Mouse (Mus musculus) kidney, adult 2 months (tissue): ENCODE measurements around the gene Ebf4. TPM values are rescaled to one million over a fixed set of nuclear protein-coding genes. Genes with fewer than 3 reads are reported as not detected.

Experiments used
- DNase-seq: peaks from one replicate; pipeline ENCODE4 v3.0.0; 2021
- H3K27ac ChIP-seq: fragments of 200-500 bp; 2 replicates; pipeline ENCODE4 v1.5.1; 2012; ENCODE audit warnings: low read depth, low read length, control low read depth, inconsistent platforms; ENCODE audit not compliant: insufficient read depth
- H3K27me3 ChIP-seq: fragments of 200-500 bp; replicated peaks from 2 replicates; pipeline ENCODE4 v1.6.1; 2012; ENCODE audit warnings: mild to moderate bottlenecking, moderate library complexity, low read length, inconsistent platforms; ENCODE audit not compliant: control insufficient read depth, insufficient read depth
- H3K36me3 ChIP-seq: fragments of 200-500 bp; 2 replicates; pipeline ENCODE4 v1.6.1; 2012; ENCODE audit warnings: mild to moderate bottlenecking, moderate library complexity, low read length, inconsistent platforms; ENCODE audit not compliant: control insufficient read depth, insufficient read depth
- H3K4me1 ChIP-seq: fragments of 200-500 bp; 2 replicates; pipeline ENCODE4 v1.6.1; 2011; ENCODE audit warnings: low read length; ENCODE audit not compliant: control insufficient read depth, insufficient read depth
- H3K4me3 ChIP-seq: fragments of 200-500 bp; 2 replicates; pipeline ENCODE4 v1.5.1; 2011; ENCODE audit warnings: mild to moderate bottlenecking, low read depth, low read length, control low read depth; ENCODE audit not compliant: insufficient read depth
- CTCF ChIP-seq: fragments of 200-500 bp; conservative IDR thresholded peaks from 2 replicates; pipeline ENCODE4 v1.5.1; 2011; ENCODE audit warnings: low read depth, mild to moderate bottlenecking, control low read depth, low read length, moderate library complexity, mixed read lengths; ENCODE audit not compliant: insufficient read depth, insufficient read length
- POLR2A ChIP-seq: fragments of 200-500 bp; IDR thresholded peaks from one replicate; pipeline ENCODE4 v1.6.1; 2011; ENCODE audit warnings: low read depth, low read length, control low read depth
- WGBS: fragments of 180-500 bp; shearing (Covaris S2); methylation state at CpG from one replicate; pipeline ENCODE4 v1.1.7; 2018; 5-methylcytosine and 5-hydroxymethylcytosine counted together
- polyA plus RNA-seq: library from polyadenylated mRNA; depleted of rRNA; stranded (reverse); fragments of >200 nt; gene quantifications from 2 replicates; pipeline ENCODE4 v1.2.3, GENCODE M21; 2012

Ebf4 gene
- polyA plus RNA-seq, 1 experiment, result 1.8 TPM

DNA sequence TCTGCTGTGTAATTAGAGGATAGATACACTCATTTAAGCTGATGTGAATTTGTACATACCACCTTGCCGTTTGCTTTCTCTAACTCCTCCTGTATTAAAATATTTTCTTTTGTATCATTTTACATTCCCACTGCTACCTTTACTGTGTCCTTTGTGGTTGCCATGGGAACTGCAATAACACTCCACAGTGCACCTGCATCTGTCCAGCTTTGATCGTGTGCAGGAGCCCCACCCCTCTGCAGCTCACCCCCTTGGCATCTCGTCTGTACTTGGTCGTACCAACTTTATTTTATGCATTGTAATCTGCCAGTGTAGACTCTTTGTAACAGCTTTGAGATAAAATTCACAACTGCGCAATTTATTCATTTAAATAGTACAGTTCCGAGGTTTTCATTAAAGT lies 88.9 kb downstream of the Ebf4 start:
- Histone ChIP-seq H3K27ac (no peak overlapping the region), H3K27me3 (no peaks in the 10 kb centered on the region), H3K36me3 (no peaks in the 10 kb centered on the region), H3K4me1 (no peaks in the 10 kb centered on the region), H3K4me3 (no peak overlapping the region)
- TF ChIP-seq POLR2A (no peak), CTCF (no peak)
- DNase-seq, result no peak
- WGBS, result 47% methylated on average over 6 of the region's 6 CpGs

DNA sequence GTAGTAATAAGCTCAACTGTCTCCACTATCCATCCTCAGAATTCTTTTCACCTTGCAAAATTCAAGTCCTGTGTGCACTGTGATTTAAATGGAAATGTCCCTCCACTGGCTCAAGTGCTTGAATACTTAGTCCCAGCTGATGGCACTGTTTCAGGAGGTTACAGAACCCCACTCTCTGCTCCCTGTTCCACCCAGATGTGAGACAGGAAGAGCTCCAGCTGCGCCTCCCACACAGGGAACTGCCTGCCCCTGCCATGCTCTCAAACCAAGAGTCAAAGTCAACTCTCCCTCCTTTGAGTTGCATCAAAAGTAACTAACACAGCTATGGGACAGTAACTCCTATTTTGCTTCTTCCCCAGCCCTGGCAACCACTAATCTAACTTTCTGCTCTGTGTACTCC lies 91.2 kb downstream of the Ebf4 start:
- DNase-seq, result no peak
- WGBS, result 48% methylated on average over 1 of the region's 1 CpGs
- no peaks in the 10 kb centered on the region for H3K36me3 ChIP-seq
- no peaks in the 10 kb centered on the region for H3K4me1 ChIP-seq
- H3K4me3 ChIP-seq, result no peak overlapping the region
- no peaks in the 10 kb centered on the region for H3K27me3 ChIP-seq
- H3K27ac ChIP-seq, result no peak overlapping the region
- TF ChIP-seq POLR2A (no peak), CTCF (no peak)

DNA sequence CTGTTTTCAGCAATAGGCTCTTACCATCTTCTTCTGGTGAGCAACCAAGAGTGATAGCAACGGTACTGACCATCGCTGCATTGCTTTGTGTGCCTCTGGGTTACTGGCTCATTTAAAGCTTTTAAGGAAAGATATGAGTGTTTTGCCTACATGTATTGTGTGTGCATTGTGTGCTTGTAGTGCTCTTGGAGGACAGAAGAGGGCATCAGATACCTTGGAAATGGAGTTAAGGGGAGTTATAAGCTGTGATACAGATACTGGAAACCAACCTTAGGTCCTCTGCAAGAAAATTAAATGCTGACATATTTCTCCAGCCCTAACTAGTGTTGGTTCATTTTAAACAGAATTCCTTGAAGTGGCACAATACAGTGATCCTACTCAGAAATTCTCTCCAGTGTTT lies 93.8 kb downstream of the Ebf4 start:
- Histone ChIP-seq H3K4me1 (no peaks in the 10 kb centered on the region), H3K27me3 (no peaks in the 10 kb centered on the region), H3K27ac (no peak overlapping the region), H3K36me3 (no peaks in the 10 kb centered on the region), H3K4me3 (no peak overlapping the region)
- TF ChIP-seq CTCF, result no peak
- no peak for TF ChIP-seq POLR2A
- WGBS, result 81% methylated on average over 2 of the region's 2 CpGs
- no peak for DNase-seq

DNA sequence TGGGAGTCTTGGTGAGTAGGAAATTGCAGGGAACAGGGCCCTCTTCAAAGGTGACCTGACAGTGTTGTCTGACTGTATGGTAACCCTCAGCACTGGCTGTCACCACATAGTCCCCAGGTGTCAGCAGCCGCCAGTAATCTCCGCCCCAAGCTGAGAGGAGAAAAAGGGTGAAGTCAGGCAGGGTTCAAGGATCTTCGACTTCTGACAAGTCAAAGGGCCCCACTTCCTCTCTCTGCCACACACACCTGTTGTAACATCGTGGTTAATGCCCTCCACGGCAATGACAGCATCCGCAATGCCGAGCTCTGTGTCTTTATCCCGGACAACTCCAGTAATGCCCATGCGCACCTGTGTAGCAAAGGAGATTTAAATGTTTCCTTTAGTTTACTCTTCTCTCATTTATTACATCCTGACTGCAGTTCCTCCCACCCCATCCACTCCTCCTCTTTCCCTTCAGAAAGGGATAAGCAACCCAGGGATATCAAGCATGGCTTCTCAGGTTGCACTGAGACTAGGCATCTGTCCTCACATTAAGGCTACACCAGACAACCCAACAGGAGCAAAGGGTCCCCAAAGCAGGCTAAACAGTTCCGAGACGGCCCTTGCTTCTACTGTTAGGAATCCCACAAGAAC lies 96.1 kb downstream of the Ebf4 start:
- Histone ChIP-seq H3K36me3 (no peaks in the 10 kb centered on the region), H3K27ac (no peak overlapping the region), H3K27me3 (no peaks in the 10 kb centered on the region), H3K4me1 (no peaks in the 10 kb centered on the region), H3K4me3 (no peak overlapping the region)
- no peak for DNase-seq
- TF ChIP-seq POLR2A (no peak), CTCF (no peak)
- 59% methylated on average over 11 of the region's 11 CpGs for WGBS

DNA sequence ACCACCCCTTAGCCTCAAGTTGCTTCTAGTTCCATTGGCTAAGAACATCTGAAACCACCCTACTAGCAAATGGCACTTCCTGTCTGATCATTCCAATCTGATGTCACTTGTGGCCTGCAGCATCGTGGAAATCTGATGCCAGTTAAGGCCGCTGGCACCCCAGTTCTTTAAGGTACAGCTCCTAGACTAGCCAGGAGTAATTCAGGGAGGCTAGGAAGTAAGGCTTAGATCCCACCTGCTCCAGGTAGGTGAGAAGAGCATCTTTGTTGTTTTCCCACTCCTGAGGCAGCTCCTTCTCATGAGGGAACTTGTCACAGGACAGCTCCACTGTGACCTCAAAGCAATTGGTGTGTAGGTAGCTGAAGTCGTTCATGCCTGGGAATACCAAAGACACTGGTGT lies 97.9 kb downstream of the Ebf4 start:
- Histone ChIP-seq H3K36me3 (no peaks in the 10 kb centered on the region), H3K4me1 (no peaks in the 10 kb centered on the region), H3K27ac (no peak overlapping the region), H3K4me3 (no peak overlapping the region), H3K27me3 (no peaks in the 10 kb centered on the region)
- no peak for DNase-seq
- WGBS, result 60% methylated on average over 3 of the region's 3 CpGs
- TF ChIP-seq CTCF (no peak), POLR2A (no peak)

DNA sequence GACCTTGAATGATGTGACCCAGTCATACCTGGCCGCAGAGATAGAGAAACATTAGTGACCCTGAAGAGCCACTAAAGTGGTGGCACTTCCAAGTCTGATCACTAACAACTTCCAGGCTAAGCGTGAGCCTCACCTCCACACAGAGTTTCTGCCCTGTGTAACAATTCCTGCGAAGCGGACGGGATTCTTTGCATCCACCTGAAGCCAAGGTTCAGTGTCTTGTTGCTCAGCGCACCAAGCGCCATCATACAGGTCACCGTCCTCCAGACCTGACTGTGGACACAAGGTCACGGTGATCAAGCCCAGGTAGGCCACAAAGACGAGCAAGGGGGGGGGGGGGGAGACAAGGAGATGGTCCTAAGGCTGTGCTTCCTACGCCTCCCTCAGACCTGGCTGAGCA lies 100.7 kb downstream of the Ebf4 start:
- no peak overlapping the region for H3K27ac ChIP-seq
- 92% methylated on average over 11 of the region's 11 CpGs for WGBS
- H3K27me3 ChIP-seq, result no peaks in the 10 kb centered on the region
- H3K4me1 ChIP-seq, result no peaks in the 10 kb centered on the region
- DNase-seq, result no peak
- no peaks in the 10 kb centered on the region for H3K36me3 ChIP-seq
- no peak for TF ChIP-seq POLR2A
- no peak for TF ChIP-seq CTCF
- H3K4me3 ChIP-seq, result no peak overlapping the region

DNA sequence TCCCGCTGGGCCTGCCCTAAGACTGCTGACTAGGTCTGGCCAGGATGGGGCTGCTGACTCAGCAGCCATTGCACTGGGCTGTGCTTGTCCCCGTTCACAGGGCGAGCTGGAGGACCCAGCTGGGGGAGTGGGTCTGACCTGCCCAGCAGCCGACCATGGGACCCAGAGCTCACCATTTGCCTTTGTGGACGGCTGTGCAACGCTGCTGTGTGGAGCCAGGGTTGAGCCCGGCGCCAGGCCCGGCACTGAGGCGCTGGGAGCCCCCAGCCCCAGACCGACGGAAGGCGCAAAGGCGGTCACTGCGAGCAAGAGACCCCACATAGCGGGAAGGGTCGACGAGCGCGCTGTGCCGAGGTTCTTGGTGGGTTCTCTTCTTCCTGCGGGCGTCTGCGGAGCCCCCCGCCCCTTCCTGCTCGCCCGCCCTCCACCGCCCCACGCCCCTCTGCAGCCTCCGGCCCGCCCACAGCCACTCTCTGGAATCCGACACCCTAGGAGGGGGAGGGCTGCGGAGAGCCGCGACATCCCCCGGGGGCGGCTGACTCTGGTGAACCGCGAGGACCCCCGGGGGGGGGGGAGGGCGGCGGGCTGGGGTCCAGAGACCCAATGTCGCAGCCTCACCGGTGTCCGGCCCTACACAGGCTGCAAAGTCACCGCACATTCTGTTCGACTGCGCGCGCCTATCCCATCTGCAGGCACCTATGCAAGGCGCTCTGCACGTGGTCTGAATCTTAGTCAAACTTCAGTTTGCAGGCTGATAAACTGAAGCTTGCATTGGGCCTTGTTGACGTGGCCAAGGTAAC lies 102.4 kb downstream of the Ebf4 start, which contains the start of gene Cpxm1:
Cpxm1 (minus strand) TSS at position 389 of the 800 bp plus-strand sequence.
- Histone ChIP-seq H3K36me3 (no peaks in the 10 kb centered on the region), H3K27me3 (no peaks in the 10 kb centered on the region), H3K27ac (no peak within 1 kb of the TSS), H3K4me1 (no peaks in the 10 kb centered on the region), H3K4me3 (peak within 1 kb of the TSS; percentile 29)
- DNase-seq, result peak; percentile 9
- 3% methylated on average over 46 of the region's 53 CpGs for WGBS
- TF ChIP-seq POLR2A, result no peak
- no peak for TF ChIP-seq CTCF
